Mouse (Mus musculus) lung, postnatal 0 days (tissue): ENCODE data around the gene Dock10.

Experiments
- CTCF ChIP-seq: IDR thresholded peaks from 2 replicates; pipeline ENCODE4 v1.5.1; 2016; ENCODE audit warnings: antibody characterized with exemption, mild to moderate bottlenecking
- EP300 ChIP-seq: IDR thresholded peaks from 2 replicates; pipeline ENCODE4 v1.6.1; 2016; ENCODE audit warnings: antibody characterized with exemption, mild to moderate bottlenecking, control low read depth

DNA sequence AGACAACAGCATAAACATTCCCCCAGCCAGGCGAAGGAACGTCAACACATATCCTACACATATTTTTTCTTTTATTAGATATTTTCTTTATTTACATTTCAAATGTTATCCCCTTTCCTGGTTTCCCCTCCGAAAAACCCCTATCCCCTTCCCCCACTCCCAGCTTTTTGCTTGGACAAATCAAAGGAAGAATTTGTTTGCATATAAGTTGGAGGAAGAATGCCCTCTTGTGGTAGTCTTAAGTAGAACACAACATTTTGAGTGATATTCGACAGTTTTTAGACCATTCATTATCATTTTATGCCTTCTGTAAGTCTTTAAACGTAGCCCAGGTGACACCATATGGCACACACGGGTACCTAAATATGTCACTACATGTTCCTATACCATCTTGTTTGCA lies 242.5 kb downstream of the Dock10 start:
- TF ChIP-seq CTCF: peak; percentile 55
- no peak for TF ChIP-seq EP300
